Mouse (Mus musculus): ENCODE measurements around the gene Shisa2. TPM values are rescaled to one million over a fixed set of nuclear protein-coding genes. Genes with fewer than 3 reads are reported as not detected.

Gene Shisa2
- polyA plus RNA-seq, 1 experiment, result not detected

DNA sequence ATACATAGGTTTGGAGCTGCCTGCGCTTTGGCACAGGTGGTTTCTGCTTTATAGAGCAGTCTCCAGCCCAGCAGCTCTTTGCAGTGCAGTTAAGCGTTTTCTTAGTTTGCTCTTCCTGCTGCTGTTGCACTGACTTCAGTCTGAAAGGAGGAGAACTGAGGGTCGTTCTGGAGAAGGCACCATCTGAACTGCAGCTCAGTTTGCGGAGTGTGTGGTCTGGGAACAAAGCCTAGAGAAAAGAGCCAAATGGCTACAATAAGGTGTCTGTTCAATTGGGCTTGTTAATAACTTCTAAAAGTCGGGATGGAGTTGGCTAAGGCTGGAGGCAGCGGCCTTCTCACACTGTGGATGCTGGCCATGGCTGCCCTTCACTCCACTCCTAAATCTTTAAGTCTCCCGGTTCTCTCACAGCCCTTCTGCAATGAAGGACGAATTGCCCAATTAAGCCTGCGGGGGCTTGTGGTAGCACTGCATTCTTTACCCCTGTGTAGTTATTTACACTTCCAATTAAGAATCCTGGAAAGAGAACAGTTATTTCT is 2.1 kb downstream of the Shisa2 start:
- TF ChIP-seq GATA1 (IDR thresholded peaks at IDR 0.05; ENCODE audit: low read length) (no peak), TAL1 (IDR thresholded peaks at IDR 0.05; ENCODE audit: low read length) (no peak)
- Histone ChIP-seq H3K9me3 (ENCODE audit: control insufficient read depth, low read length) (no peaks in the 10 kb centered on the region), H3K27me3 (ENCODE audit: control insufficient read depth) (peaks cover 32% of the 10 kb centered on the region), H3K36me3 (ENCODE audit: control insufficient read depth) (no peaks in the 10 kb centered on the region), H3K4me1 (ENCODE audit: control insufficient read depth) (no peaks in the 10 kb centered on the region), H3K4me3 (replicated peaks) (no peak overlapping the region)

DNA sequence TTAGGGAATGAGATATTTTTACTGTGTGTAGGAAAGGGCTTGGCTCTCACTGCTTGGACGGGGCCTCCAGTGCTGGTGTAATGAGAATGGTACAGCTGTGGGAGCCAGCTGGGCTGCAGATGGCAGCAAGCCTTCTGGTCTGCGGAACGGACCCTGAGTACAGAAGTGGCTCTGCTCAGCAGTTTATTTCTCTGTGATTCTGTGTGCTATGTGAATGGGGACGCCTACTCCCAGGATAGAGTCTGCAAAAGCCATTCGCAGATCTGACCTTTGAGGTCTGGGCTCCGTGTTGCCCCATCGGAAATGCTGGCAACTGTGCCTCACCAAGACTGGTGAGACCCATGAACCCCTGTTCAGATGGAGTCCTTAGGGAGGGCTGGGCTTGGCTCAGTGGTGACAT is 2.7 kb downstream of the Shisa2 start:
- Histone ChIP-seq H3K9me3 (ENCODE audit: control insufficient read depth, low read length) (no peaks in the 10 kb centered on the region), H3K4me3 (replicated peaks) (no peak overlapping the region), H3K4me1 (ENCODE audit: control insufficient read depth) (no peaks in the 10 kb centered on the region), H3K36me3 (ENCODE audit: control insufficient read depth) (no peaks in the 10 kb centered on the region), H3K27me3 (ENCODE audit: control insufficient read depth) (peaks cover 32% of the 10 kb centered on the region)
- TF ChIP-seq TAL1 (IDR thresholded peaks at IDR 0.05; ENCODE audit: low read length) (no peak), GATA1 (IDR thresholded peaks at IDR 0.05; ENCODE audit: low read length) (no peak)

DNA sequence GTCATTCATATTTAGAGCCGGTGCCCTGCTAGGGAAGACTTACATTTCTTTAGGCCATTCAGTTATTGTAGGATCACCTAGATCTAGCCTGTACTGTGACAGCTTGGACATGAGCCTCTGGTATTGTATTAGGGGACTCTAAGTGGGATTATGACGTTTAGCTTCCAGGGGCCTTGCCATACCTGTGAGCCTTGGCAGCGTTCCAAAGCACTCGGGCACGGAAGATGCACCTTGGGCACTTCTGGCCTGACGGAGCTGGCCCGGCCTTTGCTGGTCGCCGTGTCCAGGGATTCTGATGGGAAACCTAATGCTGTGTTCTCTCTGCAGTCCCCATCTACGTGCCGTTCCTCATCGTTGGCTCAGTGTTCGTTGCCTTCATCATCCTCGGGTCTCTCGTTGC is 4.2 kb downstream of the Shisa2 start:
- H3K4me1 ChIP-seq (ENCODE audit: control insufficient read depth), result no peaks in the 10 kb centered on the region
- TF ChIP-seq TAL1 (IDR thresholded peaks at IDR 0.05; ENCODE audit: low read length), result no peak
- TF ChIP-seq GATA1 (IDR thresholded peaks at IDR 0.05; ENCODE audit: low read length), result no peak
- H3K4me3 ChIP-seq (replicated peaks), result no peak overlapping the region
- H3K36me3 ChIP-seq (ENCODE audit: control insufficient read depth), result no peaks in the 10 kb centered on the region
- H3K9me3 ChIP-seq (ENCODE audit: control insufficient read depth, low read length), result no peaks in the 10 kb centered on the region
- H3K27me3 ChIP-seq (ENCODE audit: control insufficient read depth), result peaks cover 27% of the 10 kb centered on the region

DNA sequence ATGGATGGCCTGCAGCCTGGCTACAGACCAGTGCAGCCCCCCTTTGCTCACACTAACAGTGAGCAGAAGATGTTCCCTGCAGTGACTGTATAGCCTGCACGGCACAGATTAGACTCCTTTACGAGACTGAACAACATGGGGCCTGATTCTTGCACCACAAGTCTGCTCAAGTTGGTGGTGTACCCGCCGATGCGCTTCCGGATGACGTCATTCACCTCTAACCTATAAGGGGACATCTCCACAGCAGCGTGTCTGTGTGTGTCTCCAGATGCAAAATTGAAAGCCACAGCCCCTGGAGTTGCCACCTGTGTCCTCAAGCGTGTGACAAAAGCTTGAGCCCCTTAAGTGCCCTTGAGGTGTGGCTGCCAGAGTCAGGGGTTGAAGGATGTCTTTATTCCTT is 5.0 kb downstream of the Shisa2 start:
- TF ChIP-seq GATA1 (IDR thresholded peaks at IDR 0.05; ENCODE audit: low read length) (no peak), TAL1 (IDR thresholded peaks at IDR 0.05; ENCODE audit: low read length) (no peak)
- H3K9me3 ChIP-seq (ENCODE audit: control insufficient read depth, low read length), result no peaks in the 10 kb centered on the region
- H3K4me3 ChIP-seq (replicated peaks), result no peak overlapping the region
- H3K27me3 ChIP-seq (ENCODE audit: control insufficient read depth), result peaks cover 19% of the 10 kb centered on the region
- no peaks in the 10 kb centered on the region for H3K36me3 ChIP-seq (ENCODE audit: control insufficient read depth)
- no peaks in the 10 kb centered on the region for H3K4me1 ChIP-seq (ENCODE audit: control insufficient read depth)

GRCm38 (mm10) chr14:59632067-59632466 is 7.0 kb downstream of the Shisa2 start:
- Histone ChIP-seq H3K36me3 (ENCODE audit: control insufficient read depth) (no peaks in the 10 kb centered on the region), H3K27me3 (ENCODE audit: control insufficient read depth) (0 out of 2 replicates have a peak, but pooled peaks cover 1% of the 10 kb centered on the region), H3K9me3 (ENCODE audit: control insufficient read depth, low read length) (no peaks in the 10 kb centered on the region), H3K4me1 (ENCODE audit: control insufficient read depth) (no peaks in the 10 kb centered on the region), H3K4me3 (replicated peaks) (no peak overlapping the region)
- no peak for TF ChIP-seq TAL1 (IDR thresholded peaks at IDR 0.05; ENCODE audit: low read length)
- TF ChIP-seq GATA1 (IDR thresholded peaks at IDR 0.05; ENCODE audit: low read length), result no peak

DNA sequence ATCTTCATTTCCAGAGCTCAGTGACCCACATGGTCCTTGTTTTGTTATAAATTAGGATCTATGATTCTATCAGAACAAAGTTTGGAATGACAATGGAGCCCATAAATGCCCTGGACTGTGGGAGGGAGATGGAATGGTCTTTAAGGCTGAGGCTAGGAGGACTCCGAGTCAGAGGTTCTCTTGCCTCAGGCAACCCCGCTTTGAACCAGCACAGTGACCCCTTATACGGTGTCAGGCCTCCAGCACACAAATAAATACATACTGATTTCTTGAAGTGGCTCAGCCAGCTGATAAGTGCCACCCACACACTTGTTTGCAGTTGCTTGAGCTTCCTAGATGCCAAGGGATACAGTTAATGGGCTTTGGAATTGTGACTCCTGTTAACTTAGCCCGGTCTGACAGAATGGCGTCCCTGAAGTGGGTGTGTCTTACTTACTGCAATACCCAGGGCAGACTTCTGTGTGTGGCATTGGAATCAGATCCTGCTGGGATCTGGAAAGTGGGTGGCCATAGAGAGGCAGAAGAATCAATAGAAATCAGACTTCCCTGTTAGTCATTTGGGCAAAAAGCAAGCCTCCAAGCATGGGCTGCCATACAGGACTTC is 8.3 kb downstream of the Shisa2 start:
- Histone ChIP-seq H3K9me3 (ENCODE audit: control insufficient read depth, low read length) (no peaks in the 10 kb centered on the region), H3K27me3 (ENCODE audit: control insufficient read depth) (no peaks in the 10 kb centered on the region), H3K36me3 (ENCODE audit: control insufficient read depth) (no peaks in the 10 kb centered on the region), H3K4me3 (replicated peaks) (no peak overlapping the region), H3K4me1 (ENCODE audit: control insufficient read depth) (no peaks in the 10 kb centered on the region)
- TF ChIP-seq TAL1 (IDR thresholded peaks at IDR 0.05; ENCODE audit: low read length), result no peak
- no peak for TF ChIP-seq GATA1 (IDR thresholded peaks at IDR 0.05; ENCODE audit: low read length)

DNA sequence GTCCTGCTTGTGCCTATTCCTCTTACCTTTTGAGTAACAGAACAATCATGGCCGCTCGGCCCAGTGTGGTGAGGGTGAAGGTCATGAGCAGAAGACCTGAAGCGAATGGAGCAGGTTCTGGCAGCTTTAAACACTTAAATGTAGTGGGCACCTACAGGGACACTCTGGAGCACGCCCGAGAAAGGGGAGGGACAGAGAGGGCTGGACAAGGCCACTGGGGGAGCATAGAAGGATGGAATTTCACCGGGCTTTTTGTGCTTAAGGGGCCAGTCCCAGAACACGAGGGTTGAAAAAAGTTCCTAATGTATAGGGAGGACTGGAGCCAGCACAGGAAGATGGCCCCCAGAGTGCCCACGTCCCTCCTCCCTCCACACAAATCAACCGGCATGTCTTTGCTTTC is 8.9 kb downstream of the Shisa2 start:
- TF ChIP-seq TAL1 (IDR thresholded peaks at IDR 0.05; ENCODE audit: low read length) (no peak), GATA1 (IDR thresholded peaks at IDR 0.05; ENCODE audit: low read length) (no peak)
- no peaks in the 10 kb centered on the region for H3K4me1 ChIP-seq (ENCODE audit: control insufficient read depth)
- no peaks in the 10 kb centered on the region for H3K36me3 ChIP-seq (ENCODE audit: control insufficient read depth)
- H3K27me3 ChIP-seq (ENCODE audit: control insufficient read depth), result no peaks in the 10 kb centered on the region
- no peaks in the 10 kb centered on the region for H3K9me3 ChIP-seq (ENCODE audit: control insufficient read depth, low read length)
- no peak overlapping the region for H3K4me3 ChIP-seq (replicated peaks)

- Histone ChIP-seq H3K9me3 (ENCODE audit: control insufficient read depth, low read length) (no peaks in the 10 kb centered on the region), H3K4me3 (replicated peaks) (no peak overlapping the region), H3K4me1 (ENCODE audit: control insufficient read depth) (no peaks in the 10 kb centered on the region), H3K27me3 (ENCODE audit: control insufficient read depth) (no peaks in the 10 kb centered on the region), H3K36me3 (ENCODE audit: control insufficient read depth) (no peaks in the 10 kb centered on the region)
- TF ChIP-seq GATA1 (IDR thresholded peaks at IDR 0.05; ENCODE audit: low read length) (no peak), TAL1 (IDR thresholded peaks at IDR 0.05; ENCODE audit: low read length) (no peak)
Measured at GRCm38 (mm10) chr14:59638906-59639703, 14.0 kb downstream of the Shisa2 start.

DNA sequence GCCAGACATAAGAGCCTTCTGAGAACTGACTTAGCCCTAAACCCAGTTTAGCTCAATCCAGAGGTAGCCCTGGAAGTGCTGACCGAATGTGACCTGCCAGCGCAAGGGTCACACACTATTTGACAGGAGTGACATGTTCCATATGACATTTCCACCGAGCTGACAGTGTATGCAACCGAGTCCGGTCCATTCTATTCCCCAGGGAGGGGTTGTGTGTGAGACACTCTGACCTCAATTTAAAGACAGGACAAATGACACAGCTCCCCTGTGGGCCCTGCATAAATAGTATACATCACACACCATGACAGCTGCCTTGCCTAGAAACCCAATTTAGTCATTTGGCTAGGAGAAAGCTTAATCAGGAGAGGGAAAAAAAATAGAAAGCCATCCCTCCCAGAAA is 16.7 kb downstream of the Shisa2 start:
- TF ChIP-seq TAL1 (IDR thresholded peaks at IDR 0.05; ENCODE audit: low read length), result no peak
- TF ChIP-seq GATA1 (IDR thresholded peaks at IDR 0.05; ENCODE audit: low read length), result no peak
- no peaks in the 10 kb centered on the region for H3K36me3 ChIP-seq (ENCODE audit: control insufficient read depth)
- H3K27me3 ChIP-seq (ENCODE audit: control insufficient read depth), result no peaks in the 10 kb centered on the region
- no peak overlapping the region for H3K4me3 ChIP-seq (replicated peaks)
- no peaks in the 10 kb centered on the region for H3K9me3 ChIP-seq (ENCODE audit: control insufficient read depth, low read length)
- no peaks in the 10 kb centered on the region for H3K4me1 ChIP-seq (ENCODE audit: control insufficient read depth)
